Mouse (Mus musculus) olfactory bulb, adult 2 months (tissue): ENCODE measurements around the gene Sf3b2.

Experiments
- CTCF ChIP-seq: fragments of 200-500 bp; IDR thresholded peaks from 2 replicates; pipeline ENCODE4 v1.5.1; 2012; ENCODE audit warnings: low read depth, mild to moderate bottlenecking, low read length, moderate library complexity; ENCODE audit not compliant: insufficient read depth
- POLR2A ChIP-seq: fragments of 200-500 bp; IDR thresholded peaks from 2 replicates; pipeline ENCODE4 v1.6.1; 2012; ENCODE audit warnings: mild to moderate bottlenecking, low read depth, low read length, moderate library complexity; ENCODE audit not compliant: insufficient read depth

GRCm38 (mm10) chr19:5257140-5257539 lies 38.1 kb downstream of the Sf3b2 start:
- no peak for TF ChIP-seq CTCF
- TF ChIP-seq POLR2A: no peak
